Mouse (Mus musculus) hindbrain, embryonic 14.5 days (tissue): ENCODE data around the gene Cep97. TPM values are rescaled to one million over a fixed set of nuclear protein-coding genes. Genes with fewer than 3 reads are reported as not detected.
"Not testable (repeated sequence)": the region's sequence is repeated elsewhere in the genome, so short reads cannot be mapped to it uniquely, and the experiment has no call there.

ENCODE experiments used
- ATAC-seq: fragments of 200-750 bp; cut with Nextera tagmentation; 2 replicates; pipeline ENCODE4 v1.8.0; 2017; ENCODE audit warnings: moderate number of reproducible peaks, mild to moderate bottlenecking, moderate TSS enrichment, moderate library complexity; ENCODE audit not compliant: low FRiP score
- DNase-seq: peaks from one replicate; pipeline ENCODE4 v3.0.0-alpha.2; 2015; ENCODE audit warnings: low spot score
- H3K27ac ChIP-seq: fragments of 300-500 bp; sonication (generic); 2 replicates; pipeline ENCODE4 v1.5.1; 2014; ENCODE audit warnings: mild to moderate bottlenecking, moderate library complexity
- H3K27me3 ChIP-seq: fragments of 300-500 bp; sonication (generic); 2 replicates; pipeline ENCODE4 v1.6.1; 2014; ENCODE audit warnings: mild to moderate bottlenecking, low read length, mixed read lengths; ENCODE audit not compliant: control insufficient read depth, insufficient read depth
- H3K36me3 ChIP-seq: fragments of 300-500 bp; sonication (generic); replicated peaks from 2 replicates; pipeline ENCODE4 v1.6.1; 2014; ENCODE audit not compliant: control insufficient read depth, insufficient read depth
- H3K4me1 ChIP-seq: fragments of 300-500 bp; sonication (generic); replicated peaks from 2 replicates; pipeline ENCODE4 v1.6.1; 2014; ENCODE audit warnings: antibody characterized with exemption, low read length, mixed read lengths; ENCODE audit not compliant: control insufficient read depth, insufficient read depth
- H3K4me2 ChIP-seq: fragments of 300-500 bp; sonication (generic); replicated peaks from 2 replicates; pipeline ENCODE4 v1.6.1; 2014; ENCODE audit warnings: mild to moderate bottlenecking, moderate library complexity
- H3K4me3 ChIP-seq: fragments of 300-500 bp; sonication (generic); replicated peaks from 2 replicates; pipeline ENCODE4 v1.5.1; 2014; ENCODE audit warnings: mild to moderate bottlenecking, low read length
- H3K9ac ChIP-seq: fragments of 300-500 bp; sonication (generic); 2 replicates; pipeline ENCODE4 v1.6.1; 2014
- H3K9me3 ChIP-seq: fragments of 300-500 bp; sonication (generic); 2 replicates; pipeline ENCODE4 v1.6.1; 2016; ENCODE audit warnings: low read length; ENCODE audit not compliant: control insufficient read depth
- WGBS: fragments of 180-500 bp; shearing (Covaris S2); extraction: QIAGEN DNeasy Blood & Tissue Kit; methylation state at CpG from one replicate; pipeline ENCODE4 v1.1.7; 2014; 5-methylcytosine and 5-hydroxymethylcytosine counted together
- polyA plus RNA-seq: library from polyadenylated mRNA; unstranded; fragments of >200 nt; fragmentation: Nextera tagmentation; extraction: Ambion mirVana; gene quantifications from 2 replicates; pipeline ENCODE4 v1.2.1, GENCODE M21; 2014

Gene Cep97
- polyA plus RNA-seq, 1 experiment from 2014 or later, result 15.6 TPM

DNA sequence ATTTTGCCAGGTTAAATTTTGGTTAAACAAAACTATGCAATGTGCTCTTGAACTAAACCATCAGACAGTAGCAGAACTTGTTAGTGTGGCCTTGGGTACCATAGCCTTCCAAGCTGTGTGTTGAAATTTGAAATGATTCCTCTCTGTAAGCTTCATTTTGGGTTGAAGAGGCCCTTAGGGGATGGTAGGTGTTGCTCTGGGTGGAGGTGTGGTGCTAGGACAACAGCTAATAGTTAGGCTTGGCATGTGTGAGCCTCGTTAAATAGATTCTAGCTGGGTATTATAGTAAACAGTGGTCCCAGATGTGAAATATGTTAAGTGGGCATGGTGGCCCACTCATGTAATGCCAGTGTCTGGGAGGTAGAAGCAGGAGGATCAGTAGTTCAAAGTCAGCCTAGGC is 32.6 kb upstream of the Cep97 start:
- Histone ChIP-seq H3K27me3 (no peaks in the 10 kb centered on the region), H3K4me3 (peak overlapping the region; percentile 70), H3K27ac (no peak overlapping the region), H3K9me3 (no peaks in the 10 kb centered on the region), H3K4me1 (peaks cover 9% of the 10 kb centered on the region), H3K4me2 (peak overlapping the region; percentile 82), H3K9ac (peak overlapping the region; percentile 88), H3K36me3 (peaks cover 41% of the 10 kb centered on the region)
- DNase-seq (no peak), ATAC-seq (no peak)
- 44% methylated on average over 1 of the region's 1 CpGs for WGBS

DNA sequence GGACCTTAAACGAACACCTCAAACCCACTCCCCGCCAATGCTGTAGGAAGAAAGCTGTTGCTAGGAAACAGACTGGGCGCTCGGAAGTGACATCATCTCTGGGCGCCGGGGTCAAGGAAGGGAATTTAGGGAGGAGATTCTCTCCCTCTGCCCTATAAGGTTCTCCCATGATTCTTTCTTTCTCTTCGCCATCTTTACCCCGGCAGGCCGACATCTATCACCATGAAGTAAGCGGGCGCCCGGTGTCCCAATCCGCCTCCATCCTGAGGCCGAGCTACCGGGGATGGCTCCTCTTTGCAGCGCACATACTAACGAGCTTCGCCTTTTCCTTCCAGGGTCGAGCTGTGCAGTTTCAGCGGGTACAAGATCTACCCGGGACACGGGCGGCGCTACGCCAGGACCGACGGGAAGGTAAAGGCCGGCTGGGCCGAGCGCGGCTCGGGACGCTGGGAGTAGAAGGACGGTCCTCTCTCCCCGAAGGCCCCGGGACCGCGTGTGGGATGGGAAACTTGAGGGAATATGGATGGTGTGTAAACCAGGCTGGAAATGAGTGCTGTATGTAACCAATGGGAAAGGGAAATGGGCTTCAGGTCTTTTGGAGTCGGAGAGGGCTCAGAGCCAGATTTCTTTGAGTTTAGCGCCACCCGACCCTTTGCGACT is 31.7 kb upstream of the Cep97 start, which contains the start of gene Rpl24:
Gene Rpl24, plus strand, starts transcription at position 64 of the 660 bp plus-strand sequence.
- Histone ChIP-seq H3K27ac (peak within 1 kb of the TSS; percentile 88), H3K4me3 (peak within 1 kb of the TSS; percentile 70), H3K4me1 (peaks cover 9% of the 10 kb centered on the region), H3K4me2 (peak within 1 kb of the TSS; percentile 82), H3K9ac (peak within 1 kb of the TSS; percentile 88), H3K36me3 (peaks cover 32% of the 10 kb centered on the region), H3K27me3 (no peaks in the 10 kb centered on the region), H3K9me3 (no peaks in the 10 kb centered on the region)
- DNase-seq, result peak; percentile 99
- 2% methylated on average over 42 of the region's 42 CpGs for WGBS
- peak; percentile 94 for ATAC-seq

- H3K9me3 ChIP-seq, result no peaks in the 10 kb centered on the region
- H3K4me3 ChIP-seq, result no peak overlapping the region
- H3K4me2 ChIP-seq, result no peak overlapping the region
- no peaks in the 10 kb centered on the region for H3K27me3 ChIP-seq
- H3K27ac ChIP-seq, result no peak overlapping the region
- peaks cover 12% of the 10 kb centered on the region for H3K36me3 ChIP-seq
- peaks cover 9% of the 10 kb centered on the region for H3K4me1 ChIP-seq
- H3K9ac ChIP-seq, result no peak overlapping the region
- WGBS, result 70% methylated on average over 4 of the region's 4 CpGs
- ATAC-seq (no peak), DNase-seq (peak; percentile 58)
These were observed 29.7 kb upstream of the Cep97 start for GRCm38 (mm10) chr16:55964126-55964949.

DNA sequence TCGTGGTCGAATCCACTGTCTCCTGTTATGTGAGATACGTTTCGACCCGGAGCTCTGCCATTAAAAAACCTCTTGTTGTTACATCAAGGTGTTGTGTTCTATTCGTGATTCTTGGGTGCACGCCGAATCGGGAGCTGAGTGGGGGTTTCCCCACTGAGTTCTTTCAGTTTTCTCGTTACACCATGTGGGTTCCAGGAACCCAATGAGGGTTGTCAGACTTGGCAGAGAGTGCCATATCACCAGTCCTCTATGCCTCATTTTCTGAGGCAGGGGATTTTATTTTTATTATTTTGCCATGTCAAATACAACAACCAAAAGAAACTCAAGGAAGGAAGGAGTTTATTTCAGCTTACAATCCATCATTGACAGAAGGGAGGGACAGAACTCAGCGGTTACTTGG is 28.4 kb upstream of the Cep97 start:
- H3K9me3 ChIP-seq, DNase-seq, H3K27me3 ChIP-seq, H3K36me3 ChIP-seq, H3K4me3 ChIP-seq, H3K27ac ChIP-seq, H3K4me1 ChIP-seq, H3K9ac ChIP-seq, ATAC-seq, H3K4me2 ChIP-seq: not testable (repeated sequence)
- WGBS, result 93% methylated on average over 6 of the region's 11 CpGs

GRCm38 (mm10) chr16:55954196-55954595 is 19.5 kb upstream of the Cep97 start:
- not testable (repeated sequence) for DNase-seq, H3K36me3 ChIP-seq, H3K4me2 ChIP-seq, H3K4me3 ChIP-seq, H3K4me1 ChIP-seq, H3K9ac ChIP-seq, H3K27me3 ChIP-seq, H3K9me3 ChIP-seq, ATAC-seq, H3K27ac ChIP-seq
- 92% methylated on average over 9 of the region's 9 CpGs for WGBS

DNA sequence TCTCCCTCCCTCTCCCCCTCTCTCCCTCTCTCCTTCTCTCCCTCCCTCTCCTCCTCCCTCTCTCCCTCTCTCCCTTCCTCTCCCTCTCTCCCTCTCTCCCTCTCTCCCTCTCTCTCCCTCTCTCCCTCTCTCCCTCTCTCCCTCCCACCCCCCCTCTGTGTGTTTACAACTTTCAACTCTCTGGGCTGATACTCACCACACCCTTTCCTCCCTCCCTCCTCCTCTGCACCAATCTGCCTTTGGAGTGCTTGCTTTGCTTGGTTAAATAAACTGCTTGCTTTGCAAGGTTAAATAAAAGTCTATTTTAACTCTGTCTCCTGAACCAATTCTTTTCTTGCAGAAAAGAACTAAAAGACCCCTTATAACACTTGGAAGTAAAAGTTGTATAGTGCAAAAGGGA is 18.1 kb upstream of the Cep97 start:
- no peaks in the 10 kb centered on the region for H3K9me3 ChIP-seq
- H3K27me3 ChIP-seq, result no peaks in the 10 kb centered on the region
- H3K4me2 ChIP-seq, result no peak overlapping the region
- H3K27ac ChIP-seq, result no peak overlapping the region
- no peak for DNase-seq
- H3K9ac ChIP-seq, result no peak overlapping the region
- H3K4me3 ChIP-seq, result no peak overlapping the region
- no peak for ATAC-seq
- no peaks in the 10 kb centered on the region for H3K4me1 ChIP-seq
- no peaks in the 10 kb centered on the region for H3K36me3 ChIP-seq

DNA sequence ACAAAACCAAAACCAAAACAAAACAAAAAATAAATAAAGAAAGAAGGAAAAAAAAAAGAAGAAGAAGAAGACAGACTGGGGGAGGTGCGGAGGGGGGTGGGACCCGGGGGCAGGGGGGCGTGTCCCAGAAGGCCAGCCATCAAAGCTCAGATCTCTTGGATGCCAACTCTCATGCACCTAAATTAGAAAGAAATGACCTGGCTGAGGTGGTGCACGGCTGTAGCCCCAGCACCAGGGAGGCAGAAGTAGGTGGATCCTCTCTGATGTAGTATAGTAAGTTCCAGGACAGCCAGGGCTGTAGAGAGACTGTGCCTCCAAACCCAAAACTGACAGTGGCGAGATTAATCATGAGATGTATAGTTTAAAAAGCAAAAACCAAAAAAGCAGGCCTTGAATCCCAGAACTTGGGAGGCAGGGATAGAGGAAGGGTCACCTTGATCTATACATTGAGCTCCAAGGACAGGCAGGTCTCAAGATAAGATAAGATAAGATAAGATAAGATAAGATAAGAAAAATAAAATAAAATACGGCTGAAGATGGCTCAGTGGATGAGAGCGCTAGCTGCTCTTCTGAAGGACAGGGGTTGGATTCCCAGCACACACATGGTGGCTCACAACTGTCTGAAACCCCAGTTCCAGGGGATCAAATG is 17.1 kb upstream of the Cep97 start:
- no peak for ATAC-seq
- no peak overlapping the region for H3K9ac ChIP-seq
- WGBS, result 86% methylated on average over 7 of the region's 7 CpGs
- no peaks in the 10 kb centered on the region for H3K36me3 ChIP-seq
- no peak overlapping the region for H3K4me2 ChIP-seq
- H3K27me3 ChIP-seq, result no peaks in the 10 kb centered on the region
- H3K9me3 ChIP-seq, result no peaks in the 10 kb centered on the region
- no peaks in the 10 kb centered on the region for H3K4me1 ChIP-seq
- H3K27ac ChIP-seq, result no peak overlapping the region
- DNase-seq, result no peak
- no peak overlapping the region for H3K4me3 ChIP-seq

GRCm38 (mm10) chr16:55950946-55951678 is 16.5 kb upstream of the Cep97 start:
- Histone ChIP-seq H3K27ac (no peak overlapping the region), H3K27me3 (no peaks in the 10 kb centered on the region), H3K36me3 (no peaks in the 10 kb centered on the region), H3K4me3 (no peak overlapping the region), H3K4me2 (no peak overlapping the region), H3K9ac (no peak overlapping the region), H3K4me1 (no peaks in the 10 kb centered on the region), H3K9me3 (no peaks in the 10 kb centered on the region)
- ATAC-seq, result peak; percentile 46; the same call in 1 of the 2 replicates
- peak; percentile 91 for DNase-seq
- WGBS, result 41% methylated on average over 19 of the region's 19 CpGs

GRCm38 (mm10) chr16:55950462-55950861 is 15.8 kb upstream of the Cep97 start:
- Histone ChIP-seq H3K27ac (no peak overlapping the region), H3K36me3 (no peaks in the 10 kb centered on the region), H3K9ac (no peak overlapping the region), H3K4me3 (no peak overlapping the region), H3K4me1 (no peaks in the 10 kb centered on the region), H3K4me2 (no peak overlapping the region), H3K27me3 (no peaks in the 10 kb centered on the region), H3K9me3 (no peaks in the 10 kb centered on the region)
- WGBS, result 74% methylated on average over 3 of the region's 3 CpGs
- ATAC-seq, result no peak
- DNase-seq, result no peak
